Mouse (Mus musculus) heart, postnatal 0 days (tissue): ENCODE results near the gene Jmjd7.

ENCODE experiments used
- CTCF ChIP-seq: IDR thresholded peaks from 2 replicates; pipeline ENCODE4 v1.5.1; 2016; ENCODE audit warnings: antibody characterized with exemption, control low read depth, low read depth
- EP300 ChIP-seq: IDR thresholded peaks from 2 replicates; pipeline ENCODE4 v1.6.1; 2016; ENCODE audit warnings: antibody characterized with exemption, low read depth

GRCm38 (mm10) chr2:120064639-120065038 is 37.4 kb downstream of the Jmjd7 start:
- TF ChIP-seq EP300 (no peak), CTCF (peak; percentile 28)
